Mouse (Mus musculus) cerebellum, adult 8-10 months (tissue): Measurements from ENCODE around the gene Cwc15.

Source experiments
- DNase-seq: peaks from one replicate; pipeline ENCODE4 v3.0.0; 2022

The Cwc15 gene

DNA sequence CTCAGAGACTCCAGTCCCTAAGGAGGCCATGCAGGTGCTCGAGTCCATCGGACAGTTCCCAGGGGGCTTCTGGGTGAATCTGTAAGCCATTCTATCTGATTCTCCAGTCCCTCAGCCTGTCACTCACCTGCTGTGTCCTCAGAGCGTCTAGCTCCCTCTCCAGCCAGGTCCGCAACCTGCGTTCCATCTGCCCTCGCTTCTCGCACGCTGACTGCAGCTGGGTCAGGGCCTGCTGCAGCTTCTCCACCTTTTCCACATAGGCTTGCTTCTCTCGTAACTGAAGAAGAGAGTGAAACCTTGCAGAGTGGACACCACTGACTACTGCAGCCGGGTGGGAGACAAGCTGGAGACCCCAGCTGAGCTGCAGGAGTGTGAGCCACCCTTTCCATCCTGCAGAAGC lies 57.9 kb downstream of the Cwc15 start:
- no peak for DNase-seq

DNA sequence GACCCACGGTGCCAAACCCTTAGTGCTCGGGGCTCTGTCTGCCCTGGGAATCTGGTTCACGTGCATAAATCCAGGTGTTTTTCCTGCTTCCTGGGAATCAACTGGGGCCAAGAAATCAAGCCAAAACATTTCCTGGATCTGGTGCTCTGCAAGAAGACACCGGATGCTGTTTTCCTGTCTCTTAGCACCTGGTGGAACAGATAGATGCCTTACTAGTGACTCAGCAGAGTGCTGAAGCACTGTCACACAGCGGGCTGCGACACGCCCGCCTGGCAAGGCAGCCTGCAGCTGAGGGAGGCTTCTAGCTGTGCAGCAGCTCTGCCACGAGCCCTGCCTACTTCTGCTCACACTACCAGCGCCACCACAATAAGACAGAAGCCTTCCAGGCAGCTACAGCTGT lies 59.0 kb downstream of the Cwc15 start:
- no peak for DNase-seq

DNA sequence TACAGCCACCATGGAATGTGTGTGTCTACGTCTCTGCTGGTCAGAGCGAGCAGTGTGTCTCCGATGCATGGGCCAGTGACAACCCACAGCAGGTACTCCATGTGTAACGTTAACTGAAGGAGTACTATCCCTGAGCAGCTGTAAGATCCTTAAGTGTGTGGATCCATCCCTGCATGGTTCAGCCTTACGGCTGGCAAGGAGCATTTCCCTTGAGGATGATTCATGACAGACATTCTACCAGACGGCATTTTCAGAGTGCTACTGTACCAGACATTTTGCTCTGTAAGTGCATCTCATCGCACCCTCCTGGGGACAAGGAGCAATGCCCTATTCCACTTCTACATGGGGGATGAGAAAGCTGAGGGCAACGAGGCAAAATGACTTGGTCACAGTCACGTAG lies 59.6 kb downstream of the Cwc15 start:
- no peak for DNase-seq
